Mouse (Mus musculus): ENCODE measurements around the gene Marco. TPM values are rescaled to one million over a fixed set of nuclear protein-coding genes. Genes with fewer than 3 reads are reported as not detected.

Marco gene
- total RNA-seq (2021): not detected
- long read RNA-seq: 0 reads

GRCm38 (mm10) chr1:120504924-120505323 is at the start of gene Marco:
TSS of gene Marco (minus strand) at chr1:120505024.
- no peak for DNase-seq (ENCODE audit: low spot score in 2 of 2)

- DNase-seq (ENCODE audit: low spot score in 2 of 2): no peak
Measured at GRCm38 (mm10) chr1:120539506-120540029, 34.7 kb upstream of the Marco start.

- DNase-seq (ENCODE audit: low spot score in 2 of 2): no peak
Measured at GRCm38 (mm10) chr1:120536998-120537397, 32.2 kb upstream of the Marco start.

- no peak for DNase-seq (ENCODE audit: low spot score in 2 of 2)
Measured at GRCm38 (mm10) chr1:120535919-120536318, 31.1 kb upstream of the Marco start.

GRCm38 (mm10) chr1:120532321-120532916 is 27.6 kb upstream of the Marco start:
- DNase-seq (ENCODE audit: low spot score in 2 of 2): no peak

GRCm38 (mm10) chr1:120531770-120532169 is 26.9 kb upstream of the Marco start:
- no peak for DNase-seq (ENCODE audit: low spot score in 2 of 2)

GRCm38 (mm10) chr1:120529881-120530280 is 25.1 kb upstream of the Marco start:
- no peak for DNase-seq (ENCODE audit: low spot score in 2 of 2)

- no peak for DNase-seq (ENCODE audit: low spot score in 2 of 2)
Measured at GRCm38 (mm10) chr1:120517618-120518017, 12.8 kb upstream of the Marco start.

- DNase-seq (ENCODE audit: low spot score in 2 of 2): no peak
Measured at GRCm38 (mm10) chr1:120510311-120510710, 5.5 kb upstream of the Marco start.

GRCm38 (mm10) chr1:120508976-120509375 is 4.2 kb upstream of the Marco start:
- no peak for DNase-seq (ENCODE audit: low spot score in 2 of 2)

- DNase-seq (ENCODE audit: low spot score in 2 of 2): no peak
Measured at GRCm38 (mm10) chr1:120504046-120504710, 646 bp downstream of the Marco start.

GRCm38 (mm10) chr1:120501496-120501895 is 3.3 kb downstream of the Marco start:
- no peak for DNase-seq (ENCODE audit: low spot score in 2 of 2)

- DNase-seq (ENCODE audit: low spot score in 2 of 2): no peak
Measured at GRCm38 (mm10) chr1:120498036-120498435, 6.8 kb downstream of the Marco start.

- no peak for DNase-seq (ENCODE audit: low spot score in 2 of 2)
Measured at GRCm38 (mm10) chr1:120480937-120481336, 23.9 kb downstream of the Marco start.

- no peak for DNase-seq (ENCODE audit: low spot score in 2 of 2)
Measured at GRCm38 (mm10) chr1:120474825-120475224, 30.0 kb downstream of the Marco start.

- peak; percentile 71 to 73 for DNase-seq (ENCODE audit: low spot score in 2 of 2)
Measured at GRCm38 (mm10) chr1:120468891-120469290, 35.9 kb downstream of the Marco start.

GRCm38 (mm10) chr1:120467323-120467722 is 37.5 kb downstream of the Marco start:
- DNase-seq (ENCODE audit: low spot score in 2 of 2): peak in 1 of 2 experiments; percentile 6

- DNase-seq (ENCODE audit: low spot score in 2 of 2): no peak
Measured at GRCm38 (mm10) chr1:120466751-120467150, 38.1 kb downstream of the Marco start.

- DNase-seq (ENCODE audit: low spot score in 2 of 2): no peak
Measured at GRCm38 (mm10) chr1:120459032-120459431, 45.8 kb downstream of the Marco start.

GRCm38 (mm10) chr1:120458524-120458923 is 46.3 kb downstream of the Marco start:
- no peak for DNase-seq (ENCODE audit: low spot score in 2 of 2)

- no peak for DNase-seq (ENCODE audit: low spot score in 2 of 2)
Measured at GRCm38 (mm10) chr1:120451486-120452270, 53.1 kb downstream of the Marco start.

GRCm38 (mm10) chr1:120449662-120450061 is 55.2 kb downstream of the Marco start:
- no peak for DNase-seq (ENCODE audit: low spot score in 2 of 2)
